In genomic region chr6:87186988-87187387, GRCm38 (mm10) we compare ENCODE assay signal across 8 mouse cellular contexts.
A peak's percentile ranks its signal among the peaks of the same experiment; 100 is the strongest.
DNase-seq lines count a peak whose midpoint lies in the region; ATAC-seq and TF ChIP-seq lines count a peak whose summit lies in the region.

No protein-coding gene starts in this region.

- ATAC-seq in kidney, embryonic 14.5 days (ENCODE audit: low FRiP score, low TSS enrichment): no peak
- ATAC-seq in granulocyte monocyte progenitor cell, adult 5-6 weeks (replicated peaks; ENCODE audit: poor library complexity, severe bottlenecking): no peak

- peaks cover 6% of the 10 kb centered on the region; the same call in 1 of the 2 replicates for H3K4me1 ChIP-seq in kidney, embryonic 14.5 days (ENCODE audit: control insufficient read depth, insufficient read depth, low read length)
- peaks cover 7% of the 10 kb centered on the region; the same call in 1 of the 2 replicates for H3K4me1 ChIP-seq in embryonic facial prominence, embryonic 10.5 days
- peaks cover 41% of the 10 kb centered on the region for H3K4me1 ChIP-seq in olfactory bulb, adult 2 months (ENCODE audit: control insufficient read depth, insufficient read depth, low read length)

- H3K36me3 ChIP-seq in kidney, embryonic 14.5 days (ENCODE audit: control insufficient read depth, insufficient read depth, low read length): no peaks in the 10 kb centered on the region
- peaks cover 53% of the 10 kb centered on the region for H3K36me3 ChIP-seq in embryonic facial prominence, embryonic 10.5 days (replicated peaks)

- DNase-seq in kidney, adult 18-20 months: peak; percentile 18
- DNase-seq in embryonic facial prominence, embryonic 10.5 days (ENCODE audit: low spot score): peak; percentile 29
- peak; percentile 52 to 58 for DNase-seq in heart, adult 9 months (ENCODE audit: low spot score in 2 of 2)
- peak; percentile 60 for DNase-seq in layer of hippocampus, adult 9-11 months
- no peak for DNase-seq in adrenal gland, adult 8-10 months

- H3K4me2 ChIP-seq in kidney, embryonic 14.5 days (replicated peaks; ENCODE audit: low read depth, low read length): no peak overlapping the region

- TF ChIP-seq POLR2A in olfactory bulb, adult 2 months (IDR thresholded peaks at IDR 0.05; ENCODE audit: insufficient read depth, low read depth, low read length): no peak

- no peak overlapping the region for H3K4me3 ChIP-seq in kidney, embryonic 14.5 days (ENCODE audit: low read length)
- no peak overlapping the region for H3K4me3 ChIP-seq in embryonic facial prominence, embryonic 10.5 days
- no peak overlapping the region for H3K4me3 ChIP-seq in olfactory bulb, adult 2 months (ENCODE audit: insufficient read depth, low read depth, low read length)

- H3K27me3 ChIP-seq in kidney, embryonic 14.5 days (ENCODE audit: control insufficient read depth, insufficient read depth, low read length): no peaks in the 10 kb centered on the region
- H3K27me3 ChIP-seq in embryonic facial prominence, embryonic 10.5 days (replicated peaks; ENCODE audit: low read depth, poor library complexity, severe bottlenecking): no peaks in the 10 kb centered on the region

- H3K9ac ChIP-seq in kidney, embryonic 14.5 days (ENCODE audit: low read depth, low read length): no peak overlapping the region

- 60% methylated on average over 12 of the region's 12 CpGs for WGBS in kidney, embryonic 14.5 days
- WGBS in embryonic facial prominence, embryonic 10.5 days: 60% methylated on average over 12 of the region's 12 CpGs
- WGBS in olfactory bulb, adult 2 months: 23% methylated on average over 12 of the region's 12 CpGs

- H3K27ac ChIP-seq in kidney, embryonic 14.5 days (ENCODE audit: low read depth, low read length): no peak overlapping the region; the same call in 1 of the 2 replicates
- H3K27ac ChIP-seq in embryonic facial prominence, embryonic 10.5 days (replicated peaks): no peak overlapping the region
- H3K27ac ChIP-seq in olfactory bulb, adult 2 months (ENCODE audit: insufficient read depth, low read depth, low read length): peak overlapping the region; percentile 61

- H3K9me3 ChIP-seq in kidney, embryonic 14.5 days (ENCODE audit: control insufficient read depth, low read length): no peaks in the 10 kb centered on the region
- no peaks in the 10 kb centered on the region for H3K9me3 ChIP-seq in embryonic facial prominence, embryonic 10.5 days

- TF ChIP-seq CTCF in olfactory bulb, adult 2 months (IDR thresholded peaks at IDR 0.05; ENCODE audit: insufficient read depth, low read depth, low read length): no peak
